In the genomic region with DNA sequence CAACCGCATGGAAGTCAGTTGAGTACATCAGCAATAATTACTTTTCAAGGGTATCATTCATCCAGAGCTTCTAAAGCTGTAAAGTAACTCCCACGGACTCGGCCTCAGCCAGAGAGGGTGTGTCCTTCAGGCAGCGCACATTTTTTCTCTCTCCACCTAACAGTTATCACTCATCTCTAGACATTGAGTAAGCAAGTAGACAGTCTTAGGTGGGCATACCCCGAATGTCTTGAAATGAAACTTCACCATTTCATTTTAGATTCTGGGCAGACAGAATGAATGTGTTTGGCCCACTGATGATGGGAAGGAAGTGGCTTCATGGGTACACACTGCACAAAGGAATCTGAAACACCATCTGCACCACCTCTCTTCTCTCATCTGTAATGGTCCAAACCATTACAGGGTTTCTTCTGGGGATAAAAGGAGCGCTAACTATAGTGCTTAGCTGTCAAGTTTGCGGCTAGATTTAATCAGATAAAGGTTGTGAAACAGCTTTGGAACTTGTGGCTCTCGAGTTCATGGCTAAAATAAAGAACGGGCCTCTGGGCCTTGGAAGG, we compare ENCODE assay signal across 8 mouse cellular contexts. TPM values are rescaled to one million over a fixed set of nuclear protein-coding genes. Genes with fewer than 3 reads are reported as not detected.
DNase-seq lines count a peak whose midpoint lies in the region; ATAC-seq and TF ChIP-seq lines count a peak whose summit lies in the region.

No protein-coding gene starts in this region.

- no peak for TF ChIP-seq POLR2A in kidney, adult 2 months (IDR thresholded peaks at IDR 0.05; ENCODE audit: low read depth, low read length)

- H3K4me2 ChIP-seq in neural tube, embryonic 12.5 days (replicated peaks) = peak overlapping the region; percentile 88

- DNase-seq in kidney, adult 2 months = no peak
- DNase-seq in kidney, postnatal 25 days = no peak
- peak; percentile 21 for DNase-seq in ES-E14 (ENCODE audit: low read depth, low spot score)
- DNase-seq in fat pad, adult 2 months (ENCODE audit: extremely low read depth, low read depth, low spot score) = peak; percentile 52
- DNase-seq in large intestine, adult 2 months (ENCODE audit: low read depth, low spot score) = peak; percentile 6
- DNase-seq in thymus, postnatal 10 days (ENCODE audit: low spot score in 2 of 2) = no peak
- no peak for DNase-seq in cerebellum, postnatal 36 days

- no peaks in the 10 kb centered on the region for H3K9me3 ChIP-seq in ES-E14 (ENCODE audit: control insufficient read depth, insufficient read depth, low read depth, low read length)
- H3K9me3 ChIP-seq in neural tube, embryonic 12.5 days = no peaks in the 10 kb centered on the region

- H3K27me3 ChIP-seq in kidney, adult 2 months (replicated peaks; ENCODE audit: control insufficient read depth, insufficient read depth, low read length) = no peaks in the 10 kb centered on the region
- H3K27me3 ChIP-seq in neural tube, embryonic 12.5 days (replicated peaks) = no peaks in the 10 kb centered on the region

- peak overlapping the region; percentile 54; the same call in 1 of the 2 replicates for H3K9ac ChIP-seq in ES-E14 (ENCODE audit: insufficient read depth, low read depth, low read length, poor library complexity, severe bottlenecking)
- peak overlapping the region; percentile 71 for H3K9ac ChIP-seq in neural tube, embryonic 12.5 days

- H3K4me1 ChIP-seq in kidney, adult 2 months (ENCODE audit: control insufficient read depth, insufficient read depth, low read length) = peaks cover 5% of the 10 kb centered on the region; the same call in 1 of the 2 replicates
- no peaks in the 10 kb centered on the region for H3K4me1 ChIP-seq in ES-E14 (ENCODE audit: control insufficient read depth in 2 of 2, insufficient read depth in 2 of 2, low read length in 2 of 2, poor library complexity in 1 of 2)
- peaks cover 8% of the 10 kb centered on the region; the same call in 1 of the 2 replicates for H3K4me1 ChIP-seq in neural tube, embryonic 12.5 days

- in situ Hi-C loops in ES-E14 (cut with MboI; ENCODE audit: low sequenced_read_pairs in 2 of 2, unreplicated experiment in 2 of 2) = no loop called here

- no peak for TF ChIP-seq CTCF in kidney, adult 2 months (conservative IDR thresholded peaks at IDR 0.05; ENCODE audit: insufficient read depth, insufficient read length, low read depth, low read length)

- no peaks in the 10 kb centered on the region for H3K36me3 ChIP-seq in kidney, adult 2 months (ENCODE audit: control insufficient read depth, insufficient read depth, low read length)
- H3K36me3 ChIP-seq in ES-E14 (ENCODE audit: control insufficient read depth, insufficient read depth, low read length, poor library complexity, severe bottlenecking) = no peaks in the 10 kb centered on the region
- no peaks in the 10 kb centered on the region for H3K36me3 ChIP-seq in neural tube, embryonic 12.5 days

- peak overlapping the region; percentile 39 for H3K27ac ChIP-seq in kidney, adult 2 months (ENCODE audit: insufficient read depth, low read depth, low read length)
- H3K27ac ChIP-seq in ES-E14 (ENCODE audit: insufficient read depth, low read depth, low read length, poor library complexity, severe bottlenecking) = no peak overlapping the region
- peak overlapping the region; percentile 39; the same call in 1 of the 2 replicates for H3K27ac ChIP-seq in neural tube, embryonic 12.5 days

- WGBS in kidney, adult 2 months = 32% methylated on average over 9 of the region's 9 CpGs
- 20% methylated on average over 9 of the region's 9 CpGs for WGBS in large intestine, adult 2 months
- WGBS in neural tube, embryonic 12.5 days = 35% methylated on average over 9 of the region's 9 CpGs

- peak overlapping the region; percentile 77 for H3K4me3 ChIP-seq in kidney, adult 2 months (ENCODE audit: insufficient read depth, low read depth, low read length)
- peak overlapping the region; percentile 65 to 73 for H3K4me3 ChIP-seq in ES-E14 (ENCODE audit: insufficient read depth in 1 of 2, low read depth in 1 of 2, low read length in 2 of 2, poor library complexity in 1 of 2, severe bottlenecking in 1 of 2)
- H3K4me3 ChIP-seq in neural tube, embryonic 12.5 days = peak overlapping the region; percentile 54

- peak; percentile 39 for ATAC-seq in neural tube, embryonic 12.5 days (ENCODE audit: low FRiP score, low read depth)

TF ChIP-seq in ES-E14, 5 proteins besides CTCF, POLR2A, EP300 and RAD21:
- TF ChIP-seq HCFC1 (IDR thresholded peaks at IDR 0.05; ENCODE audit: borderline replicate concordance, insufficient read depth, low read length) (no peak), ZC3H11A (IDR thresholded peaks at IDR 0.05; ENCODE audit: borderline replicate concordance, low read depth, low read length) (no peak), ZNF384 (IDR thresholded peaks at IDR 0.05; ENCODE audit: low read depth, low read length) (no peak), MAFK (IDR thresholded peaks at IDR 0.05; ENCODE audit: insufficient read depth, low read depth, low read length) (no peak), CHD2 (IDR thresholded peaks at IDR 0.05; ENCODE audit: low read depth, low read length) (no peak)

RNA-seq across cellular contexts. Expression of gene Arsb, which starts 0.3 kb away (rescaled TPM):
- polyA plus RNA-seq in kidney, adult 2 months (2012; rRNA removed) = 114 and 117 TPM in 2 replicates
- total RNA-seq in ES-E14 (2012; rRNA removed) = 0.48 and 1.1 TPM in 2 replicates
- 8.4 and 10.7 TPM in 2 replicates for polyA plus RNA-seq in large intestine, adult 2 months (2012; rRNA removed)
- 6.2 and 7.6 TPM in 2 replicates for polyA plus RNA-seq in neural tube, embryonic 12.5 days (2016; fragmentation: Nextera tagmentation; extraction: Ambion mirVana)

Comparison
In these comparisons a context has a peak if more than half of its experiments do, and no peak if none do; other contexts are left out.
1. DNase-seq: peak in ES-E14 (single experiment), fat pad, adult 2 months (single experiment) and large intestine, adult 2 months (single experiment); none in kidney, adult 2 months (single experiment), kidney, postnatal 25 days (0 of 2), thymus, postnatal 10 days (0 of 2) and cerebellum, postnatal 36 days (0 of 2).
2. Peak in every context shown above with its lines, with median percentiles within 50 percentile points of each other: H3K4me3 ChIP-seq.